Mouse (Mus musculus) C2C12 (cell line): ENCODE measurements around the gene Olfr624. TPM values are rescaled to one million over a fixed set of nuclear protein-coding genes. Genes with fewer than 3 reads are reported as not detected.

ENCODE experiments used
- H3K27me3 ChIP-seq: one replicate; pipeline ENCODE4 v1.6.1; 2011; ENCODE audit not compliant: control insufficient read depth, insufficient read depth, insufficient read length
- H3K36me3 ChIP-seq: one replicate; pipeline ENCODE4 v1.6.1; 2011; ENCODE audit not compliant: control insufficient read depth, insufficient read depth
- H3K4me3 ChIP-seq: one replicate; pipeline ENCODE4 v1.5.1; 2011; ENCODE audit warnings: mild to moderate bottlenecking, control low read depth; ENCODE audit not compliant: poor library complexity, insufficient read depth, severe bottlenecking
- H3K79me2 ChIP-seq: one replicate; pipeline ENCODE4 v1.6.1; 2011; ENCODE audit not compliant: control insufficient read depth, insufficient read depth
- H3K79me3 ChIP-seq: one replicate; pipeline ENCODE4 v1.6.1; 2011; ENCODE audit warnings: low read depth, control low read depth
- H3ac ChIP-seq: one replicate; pipeline ENCODE3; 2011; ENCODE audit warnings: low read depth; ENCODE audit not compliant: control insufficient read depth, insufficient read length
- CEBPB ChIP-seq: IDR thresholded peaks from one replicate; pipeline ENCODE4 v1.6.1; 2011; ENCODE audit warnings: low read depth, mild to moderate bottlenecking, control low read depth, moderate library complexity
- CTCF ChIP-seq: IDR thresholded peaks from one replicate; pipeline ENCODE4 v1.5.1; 2011; ENCODE audit not compliant: control insufficient read depth, insufficient read depth, insufficient read length
- FOSL1 ChIP-seq: IDR thresholded peaks from one replicate; pipeline ENCODE4 v1.8.0; 2011; ENCODE audit warnings: mild to moderate bottlenecking, low read length; ENCODE audit not compliant: poor library complexity, insufficient read depth, severe bottlenecking
- MAX ChIP-seq: IDR thresholded peaks from one replicate; pipeline ENCODE4 v1.6.1; 2011; ENCODE audit warnings: mild to moderate bottlenecking, control low read depth
- MYOD1 ChIP-seq: IDR thresholded peaks from one replicate; pipeline ENCODE4 v1.6.1; 2011; ENCODE audit warnings: low read depth; ENCODE audit not compliant: control insufficient read depth, insufficient read length
- MYOG ChIP-seq: IDR thresholded peaks from one replicate; pipeline ENCODE4 v1.6.1; 2011; ENCODE audit not compliant: control insufficient read depth, insufficient read length; ENCODE audit errors: extremely low read depth
- USF1 ChIP-seq: IDR thresholded peaks from one replicate; pipeline ENCODE4 v1.6.1; 2011; ENCODE audit warnings: low read depth, mild to moderate bottlenecking, control low read depth, moderate library complexity
- polyA plus RNA-seq: library from polyadenylated mRNA; unstranded; fragments of >200 nt; fragmentation: generic; extraction: Trizol; gene quantifications from one replicate; pipeline ENCODE4 v1.2.1, GENCODE M21; 2012; ENCODE audit warnings: missing spikeins

Gene Olfr624
- polyA plus RNA-seq, 1 experiment: under 0.01 TPM

- H3K4me3 ChIP-seq: no peak overlapping the region
- TF ChIP-seq FOSL1: no peak
- no peak for TF ChIP-seq USF1
- no peak for TF ChIP-seq MYOD1
- no peak for TF ChIP-seq MYOG
- H3K27me3 ChIP-seq: no peaks in the 10 kb centered on the region
- no peaks in the 10 kb centered on the region for H3K79me2 ChIP-seq
- H3K36me3 ChIP-seq: no peaks in the 10 kb centered on the region
- H3ac ChIP-seq: no peak overlapping the region
- no peaks in the 10 kb centered on the region for H3K79me3 ChIP-seq
Measured at GRCm38 (mm10) chr7:103644070-103644469, 26.9 kb downstream of the Olfr624 start.

- Histone ChIP-seq H3ac (no peak within 1 kb of the TSS), H3K27me3 (no peaks in the 10 kb centered on the region), H3K36me3 (no peaks in the 10 kb centered on the region), H3K4me3 (no peak within 1 kb of the TSS), H3K79me3 (no peaks in the 10 kb centered on the region), H3K79me2 (no peaks in the 10 kb centered on the region)
- TF ChIP-seq CTCF (no peak), FOSL1 (no peak), CEBPB (no peak), MYOG (no peak), MAX (no peak), USF1 (no peak), MYOD1 (no peak)
Measured at GRCm38 (mm10) chr7:103642602-103643001, 28.4 kb downstream of the Olfr624 start, which contains the start of gene Olfr622. TSS of gene Olfr622 (minus strand) at chr7:103642702.

GRCm38 (mm10) chr7:103636795-103637194, 34.2 kb downstream of the Olfr624 start:
- no peak overlapping the region for H3K4me3 ChIP-seq
- TF ChIP-seq USF1 (no peak), MYOG (no peak), MAX (no peak), CEBPB (no peak), FOSL1 (no peak), CTCF (no peak), MYOD1 (no peak)
- no peaks in the 10 kb centered on the region for H3K79me2 ChIP-seq
- H3K36me3 ChIP-seq: no peaks in the 10 kb centered on the region
- no peaks in the 10 kb centered on the region for H3K79me3 ChIP-seq
- H3ac ChIP-seq: no peak overlapping the region
- no peaks in the 10 kb centered on the region for H3K27me3 ChIP-seq

Other genes starting within 250 kb of the Olfr624 start
- gene Olfr605, start 225.8 kb downstream of the Olfr624 start, polyA plus RNA-seq: not detected
- gene Olfr606, start 222.1 kb downstream of the Olfr624 start, polyA plus RNA-seq: not detected
- not detected for gene Olfr607, start 207.0 kb downstream of the Olfr624 start, polyA plus RNA-seq
- gene Olfr608, start 201.3 kb downstream of the Olfr624 start, polyA plus RNA-seq: not detected
- gene Olfr609, start 173.1 kb downstream of the Olfr624 start, polyA plus RNA-seq: not detected
- gene Olfr610, start 159.1 kb downstream of the Olfr624 start, polyA plus RNA-seq: not detected
- gene Olfr611, start 150.3 kb downstream of the Olfr624 start, polyA plus RNA-seq: not detected
- gene Olfr612, start 128.5 kb downstream of the Olfr624 start, polyA plus RNA-seq: not detected
- not detected for gene Olfr613, start 123.1 kb downstream of the Olfr624 start, polyA plus RNA-seq
- gene Olfr615, start 115.1 kb downstream of the Olfr624 start, polyA plus RNA-seq: not detected
- not detected for gene Olfr616, start 102.0 kb downstream of the Olfr624 start, polyA plus RNA-seq
- not detected for gene Olfr617, start 98.1 kb downstream of the Olfr624 start, polyA plus RNA-seq
- not detected for gene Olfr618, start 81.1 kb downstream of the Olfr624 start, polyA plus RNA-seq
- gene Olfr619, start 70.6 kb downstream of the Olfr624 start, polyA plus RNA-seq: not detected
- not detected for gene Olfr620, start 58.7 kb downstream of the Olfr624 start, polyA plus RNA-seq
- gene Olfr622, start 28.5 kb downstream of the Olfr624 start, polyA plus RNA-seq: not detected
- gene Olfr623, start 7.5 kb downstream of the Olfr624 start, polyA plus RNA-seq: not detected
- not detected for gene Olfr625-ps1, start 11.5 kb upstream of the Olfr624 start, polyA plus RNA-seq
- gene Olfr243, start 43.5 kb upstream of the Olfr624 start, polyA plus RNA-seq: not detected
- gene Olfr628, start 59.2 kb upstream of the Olfr624 start, polyA plus RNA-seq: not detected
- not detected for gene Olfr629, start 73.8 kb upstream of the Olfr624 start, polyA plus RNA-seq
- not detected for gene Olfr630, start 86.1 kb upstream of the Olfr624 start, polyA plus RNA-seq
- not detected for gene Olfr69, start 100.4 kb upstream of the Olfr624 start, polyA plus RNA-seq
- not detected for gene Olfr68, start 108.5 kb upstream of the Olfr624 start, polyA plus RNA-seq
- gene Olfr67, start 120.6 kb upstream of the Olfr624 start, polyA plus RNA-seq: not detected
- gene Hbb-bt, start 142.8 kb upstream of the Olfr624 start, polyA plus RNA-seq: not detected
- gene Hbb-bs, start 156.9 kb upstream of the Olfr624 start, polyA plus RNA-seq: not detected
- gene Hbb-bh2, start 169.3 kb upstream of the Olfr624 start, polyA plus RNA-seq: not detected
- gene Hbb-bh1, start 172.0 kb upstream of the Olfr624 start, polyA plus RNA-seq: not detected
- gene Hbb-y, start 182.0 kb upstream of the Olfr624 start, polyA plus RNA-seq: not detected
- not detected for gene Olfr66, start 215.1 kb upstream of the Olfr624 start, polyA plus RNA-seq
- gene Olfr64, start 223.3 kb upstream of the Olfr624 start, polyA plus RNA-seq: not detected
- not detected for gene Olfr65, start 232.3 kb upstream of the Olfr624 start, polyA plus RNA-seq